Mouse (Mus musculus) forebrain, embryonic 16.5 days (tissue): ENCODE results near the gene Tbrg4. TPM values are rescaled to one million over a fixed set of nuclear protein-coding genes. Genes with fewer than 3 reads are reported as not detected.
A peak's percentile ranks its signal among the peaks of the same experiment; 100 is the strongest.

Experiments used
- ATAC-seq: fragments of 200-750 bp; cut with Nextera tagmentation; 2 replicates; pipeline ENCODE4 v1.8.0; 2017; ENCODE audit warnings: mild to moderate bottlenecking, moderate library complexity
- H3K27ac ChIP-seq: fragments of 300-500 bp; sonication (generic); 2 replicates; pipeline ENCODE4 v1.5.1; 2014; ENCODE audit warnings: low read length, control low read depth
- H3K27me3 ChIP-seq: fragments of 300-500 bp; sonication (generic); replicated peaks from 2 replicates; pipeline ENCODE4 v1.6.1; 2014; ENCODE audit warnings: low read length; ENCODE audit not compliant: control insufficient read depth, insufficient read depth
- H3K36me3 ChIP-seq: fragments of 300-500 bp; sonication (generic); 2 replicates; pipeline ENCODE4 v1.6.1; 2014; ENCODE audit not compliant: control insufficient read depth, insufficient read depth
- H3K4me1 ChIP-seq: fragments of 300-500 bp; sonication (generic); replicated peaks from 2 replicates; pipeline ENCODE4 v1.6.1; 2014; ENCODE audit warnings: low read length; ENCODE audit not compliant: control insufficient read depth, insufficient read depth
- H3K4me2 ChIP-seq: fragments of 300-500 bp; sonication (generic); 2 replicates; pipeline ENCODE4 v1.6.1; 2014; ENCODE audit warnings: mild to moderate bottlenecking, low read length, control low read depth
- H3K4me3 ChIP-seq: fragments of 300-500 bp; sonication (generic); replicated peaks from 2 replicates; pipeline ENCODE4 v1.5.1; 2014; ENCODE audit warnings: mild to moderate bottlenecking, low read length, control low read depth
- H3K9ac ChIP-seq: fragments of 300-500 bp; sonication (generic); replicated peaks from 2 replicates; pipeline ENCODE4 v1.6.1; 2014; ENCODE audit warnings: low read depth, low read length, control low read depth
- H3K9me3 ChIP-seq: fragments of 300-500 bp; sonication (generic); 2 replicates; pipeline ENCODE4 v1.6.1; 2016; ENCODE audit warnings: low read length; ENCODE audit not compliant: control insufficient read depth
- WGBS: fragments of 180-500 bp; shearing (Covaris S2); extraction: QIAGEN DNeasy Blood & Tissue Kit; methylation state at CpG from one replicate; pipeline ENCODE4 v1.1.7; 2014; 5-methylcytosine and 5-hydroxymethylcytosine counted together
- polyA plus RNA-seq: library from polyadenylated mRNA; unstranded; fragments of >200 nt; fragmentation: Nextera tagmentation; extraction: Ambion mirVana; gene quantifications from 2 replicates; pipeline ENCODE4 v1.2.1, GENCODE M21; 2015

Gene Tbrg4
- polyA plus RNA-seq, 1 experiment from 2014 or later = 32.2 TPM

DNA sequence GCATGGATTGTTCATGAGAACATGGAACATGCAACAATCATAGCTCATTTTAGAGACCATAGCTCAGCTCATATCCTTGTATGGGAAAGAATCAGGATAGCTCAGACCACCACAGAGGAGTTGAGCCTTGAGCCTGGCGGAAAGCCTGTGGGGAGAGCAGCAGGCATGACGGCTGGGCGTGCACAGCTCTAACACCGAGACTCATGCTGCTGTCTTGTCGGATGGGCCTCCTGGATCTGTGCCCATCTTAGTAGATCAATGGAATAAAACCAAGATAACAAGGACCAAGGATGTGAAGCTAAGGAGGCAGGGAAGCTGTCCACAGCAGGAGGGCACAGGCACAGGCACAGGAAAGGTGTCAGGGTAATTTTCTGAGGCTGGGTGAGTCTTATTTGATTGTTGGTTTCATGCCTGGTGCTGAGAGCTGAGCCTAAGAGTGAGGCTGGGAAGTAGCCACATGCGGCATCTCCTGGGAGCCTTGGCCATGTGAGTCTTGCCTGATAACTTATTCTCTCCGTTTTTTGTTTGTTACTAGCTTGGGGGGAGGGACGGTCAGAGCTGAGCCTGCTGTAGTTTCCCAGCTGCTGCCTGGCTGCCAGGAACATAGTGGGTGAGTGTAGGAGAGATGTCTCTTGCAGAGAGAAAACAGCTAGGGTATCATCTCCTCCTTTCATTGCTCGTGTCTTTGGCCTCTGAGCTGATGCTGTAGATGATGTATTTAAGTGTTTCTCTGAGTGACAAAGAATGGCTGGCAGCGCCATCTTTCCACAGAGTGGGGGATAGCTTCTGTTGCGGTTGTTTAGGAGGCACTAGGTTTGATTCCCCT lies 57.1 kb downstream of the Tbrg4 start:
- no peaks in the 10 kb centered on the region for H3K36me3 ChIP-seq
- 0 out of 2 replicates have a peak overlapping the region, but pooled peaks have one; percentile 15 for H3K9ac ChIP-seq
- H3K9me3 ChIP-seq = no peaks in the 10 kb centered on the region
- H3K27me3 ChIP-seq = no peaks in the 10 kb centered on the region
- peak; percentile 65 for ATAC-seq
- 42% methylated on average over 11 of the region's 11 CpGs for WGBS
- H3K4me2 ChIP-seq = no peak overlapping the region; the same call in 1 of the 2 replicates
- no peak overlapping the region for H3K4me3 ChIP-seq
- H3K4me1 ChIP-seq = peaks cover 14% of the 10 kb centered on the region
- H3K27ac ChIP-seq = peak overlapping the region; percentile 16

DNA sequence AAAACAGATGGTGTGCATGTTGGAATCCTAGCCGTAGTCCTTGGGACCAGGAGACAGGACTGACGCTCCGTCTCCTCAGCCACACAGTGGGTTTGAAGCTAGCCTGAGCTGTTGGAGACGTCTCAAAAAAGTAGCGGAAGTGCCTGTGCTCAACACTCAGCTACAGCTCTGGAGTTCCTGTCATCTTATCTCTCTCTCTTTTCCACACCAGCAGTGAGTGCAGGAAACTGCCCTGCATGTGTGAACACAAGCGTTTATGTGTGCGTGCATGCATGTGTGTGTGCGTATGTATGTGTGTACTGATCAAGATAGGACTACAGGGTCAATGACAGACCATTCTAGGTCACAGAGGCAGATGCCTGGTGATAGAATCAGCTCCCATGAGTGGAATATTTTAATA lies 57.9 kb downstream of the Tbrg4 start:
- H3K4me1 ChIP-seq = peaks cover 14% of the 10 kb centered on the region
- H3K27ac ChIP-seq = peak overlapping the region; percentile 16; the same call in 1 of the 2 replicates
- no peak overlapping the region for H3K9ac ChIP-seq
- H3K27me3 ChIP-seq = no peaks in the 10 kb centered on the region
- H3K9me3 ChIP-seq = no peaks in the 10 kb centered on the region
- H3K4me3 ChIP-seq = no peak overlapping the region
- WGBS = 82% methylated on average over 8 of the region's 8 CpGs
- H3K36me3 ChIP-seq = no peaks in the 10 kb centered on the region
- ATAC-seq = 0 out of 2 replicates have a peak, but pooled peaks have one; percentile 1
- no peak overlapping the region for H3K4me2 ChIP-seq

DNA sequence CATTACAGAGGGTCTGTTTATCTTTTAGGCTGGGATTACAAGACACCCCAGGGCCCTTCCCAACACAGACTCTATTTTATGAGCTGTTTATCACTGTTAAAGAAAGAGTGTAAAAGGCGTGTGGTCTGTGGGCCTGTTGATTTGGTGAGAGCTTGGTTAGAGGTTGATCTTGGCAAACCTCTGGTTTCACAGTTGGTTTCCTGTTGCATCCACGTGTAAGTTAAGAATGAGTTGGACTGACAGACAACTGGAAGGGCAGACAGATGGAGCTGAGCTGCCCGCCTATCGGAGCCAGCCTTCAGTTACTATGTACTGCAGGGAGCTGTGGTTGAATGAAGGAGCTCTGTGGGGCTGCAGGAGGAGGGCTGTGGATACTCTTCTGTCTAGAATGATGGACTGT lies 59.4 kb downstream of the Tbrg4 start:
- WGBS = 93% methylated on average over 4 of the region's 4 CpGs
- Histone ChIP-seq H3K36me3 (no peaks in the 10 kb centered on the region), H3K9ac (no peak overlapping the region), H3K4me1 (peaks cover 14% of the 10 kb centered on the region), H3K4me2 (no peak overlapping the region), H3K27me3 (no peaks in the 10 kb centered on the region), H3K9me3 (no peaks in the 10 kb centered on the region), H3K4me3 (no peak overlapping the region), H3K27ac (no peak overlapping the region)
- no peak for ATAC-seq

Other genes starting within 250 kb of the Tbrg4 start
- gene Zmiz2, start 237.0 kb downstream of the Tbrg4 start, polyA plus RNA-seq = 36.7 and 40.4 TPM in 2 replicates
- gene Ppia, start 210.6 kb downstream of the Tbrg4 start, polyA plus RNA-seq = 3,622 and 3,688 TPM in 2 replicates
- gene H2afv, start 181.6 kb downstream of the Tbrg4 start, polyA plus RNA-seq = 438 and 507 TPM in 2 replicates
- gene Purb, start 150.2 kb downstream of the Tbrg4 start, polyA plus RNA-seq = 14.4 and 16.7 TPM in 2 replicates
- 0.20 and 0.60 TPM in 2 replicates for gene Myo1g, start 105.1 kb downstream of the Tbrg4 start, polyA plus RNA-seq
- gene Ccm2, start 79.2 kb downstream of the Tbrg4 start, polyA plus RNA-seq = 101 and 107 TPM in 2 replicates
- 62.5 and 71.1 TPM in 2 replicates for gene Nacad, start 20.0 kb downstream of the Tbrg4 start, polyA plus RNA-seq
- gene Wap, start 12.6 kb upstream of the Tbrg4 start, polyA plus RNA-seq = not detected in 2 replicates
- gene Ramp3, start 32.5 kb upstream of the Tbrg4 start, polyA plus RNA-seq = 7.9 and 8.1 TPM in 2 replicates
- not detected in 2 replicates for gene Gm11983, start 211.6 kb upstream of the Tbrg4 start, polyA plus RNA-seq